Mouse (Mus musculus) T-helper 2 cell (primary cell): ENCODE data around the gene Prkd3.

Experiments
- in situ Hi-C: fragments of 300-600 bp; cut with MboI, MseI; formaldehyde crosslinking; loops from one replicate; pipeline ENCODE4 v1.15.1; 2025; ENCODE audit warnings: high pct_unique_total_duplicates

The Prkd3 gene

DNA sequence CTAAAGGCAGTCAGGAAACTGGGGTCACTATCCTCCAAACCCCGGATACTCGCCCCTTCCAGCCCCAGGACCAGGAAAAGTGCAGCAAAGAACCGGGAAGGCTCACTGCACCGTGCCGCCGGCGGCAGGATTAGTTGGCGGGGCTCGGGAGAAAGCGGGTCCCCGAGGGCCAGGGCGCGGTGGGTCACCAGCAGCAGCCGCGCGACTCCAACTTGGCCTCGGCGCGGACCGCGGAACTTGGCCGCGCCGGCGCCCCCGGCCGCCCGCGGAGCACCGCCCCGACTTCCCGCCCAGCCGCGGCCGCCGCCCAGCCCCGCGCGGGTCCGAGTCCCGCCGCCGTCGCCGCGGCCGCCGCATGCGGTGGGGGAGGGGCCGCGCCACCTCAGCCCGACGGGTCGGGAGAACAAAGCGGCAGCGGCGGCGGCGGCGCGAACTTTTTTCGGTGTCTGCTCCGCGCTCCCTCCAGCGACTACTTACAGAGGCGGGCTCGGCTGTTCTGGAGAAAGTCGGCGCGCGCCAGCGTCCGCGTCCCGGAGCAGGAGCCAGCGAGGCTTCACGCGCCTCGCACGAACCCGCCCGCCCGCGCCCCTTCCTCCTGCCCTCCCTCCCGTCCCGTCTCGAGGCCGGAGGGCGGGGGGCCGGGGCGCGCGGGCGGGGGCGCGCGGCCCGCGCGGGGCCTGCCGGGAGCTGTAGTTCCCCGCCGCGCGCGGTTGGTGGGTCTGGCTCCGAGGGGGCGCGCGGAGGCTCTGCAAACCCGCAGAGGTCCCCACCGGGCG is at the start of gene Prkd3:
Prkd3 (minus strand) TSS at position 609 of the 776 bp plus-strand sequence.
- in situ Hi-C loops: no loop called here

- in situ Hi-C loops: no loop called here
Observed at GRCm38 (mm10) chr17:79069766-79070480, 49.3 kb upstream of the Prkd3 start.

GRCm38 (mm10) chr17:79069019-79069418 is 48.4 kb upstream of the Prkd3 start:
- in situ Hi-C loops: no loop called here

- in situ Hi-C loops: no loop called here
Observed at GRCm38 (mm10) chr17:79068581-79068980, 48.0 kb upstream of the Prkd3 start.

DNA sequence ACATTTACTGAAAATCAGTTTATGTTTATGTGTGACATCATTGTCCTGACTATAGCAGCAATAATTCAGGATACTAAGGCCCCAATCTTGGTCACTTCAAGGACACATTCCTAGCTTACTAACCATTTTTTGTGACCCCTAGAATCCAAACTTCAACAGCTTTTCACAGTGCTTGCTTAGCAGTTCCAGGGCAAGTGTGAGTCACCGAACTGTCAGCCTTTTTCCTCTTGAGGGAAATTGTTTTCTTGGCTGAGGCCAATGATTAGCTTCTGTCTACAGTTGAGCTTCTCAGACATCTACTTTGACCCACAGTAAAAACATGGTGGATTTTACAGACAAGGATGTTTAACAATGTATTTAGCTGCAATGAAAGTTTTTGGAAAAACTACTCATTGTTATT is 43.6 kb upstream of the Prkd3 start:
- in situ Hi-C loops: no loop called here

DNA sequence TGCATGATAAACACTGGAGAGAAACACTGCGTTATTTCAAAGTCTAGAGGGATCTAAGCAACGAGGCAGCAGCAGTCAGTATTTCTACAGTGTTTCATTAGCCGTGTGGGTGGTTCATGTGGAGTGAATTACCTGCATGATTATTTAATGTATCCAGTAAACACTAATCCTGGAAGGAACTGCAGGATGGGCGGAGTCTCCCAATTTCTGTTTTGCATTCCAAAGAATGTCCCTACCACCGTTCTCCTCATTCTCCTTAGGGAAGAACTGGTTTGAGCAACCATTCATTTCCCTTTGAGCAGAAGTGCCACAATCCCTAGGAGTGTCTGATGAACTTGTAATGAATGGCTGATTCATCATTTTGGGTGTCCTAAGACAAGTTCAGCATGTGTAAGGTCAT is 39.6 kb upstream of the Prkd3 start:
- in situ Hi-C loops: no loop called here

- in situ Hi-C loops: no loop called here
Observed at GRCm38 (mm10) chr17:79058271-79058670, 37.7 kb upstream of the Prkd3 start.

GRCm38 (mm10) chr17:79052088-79052812 is 31.6 kb upstream of the Prkd3 start:
- in situ Hi-C loops: no loop called here

DNA sequence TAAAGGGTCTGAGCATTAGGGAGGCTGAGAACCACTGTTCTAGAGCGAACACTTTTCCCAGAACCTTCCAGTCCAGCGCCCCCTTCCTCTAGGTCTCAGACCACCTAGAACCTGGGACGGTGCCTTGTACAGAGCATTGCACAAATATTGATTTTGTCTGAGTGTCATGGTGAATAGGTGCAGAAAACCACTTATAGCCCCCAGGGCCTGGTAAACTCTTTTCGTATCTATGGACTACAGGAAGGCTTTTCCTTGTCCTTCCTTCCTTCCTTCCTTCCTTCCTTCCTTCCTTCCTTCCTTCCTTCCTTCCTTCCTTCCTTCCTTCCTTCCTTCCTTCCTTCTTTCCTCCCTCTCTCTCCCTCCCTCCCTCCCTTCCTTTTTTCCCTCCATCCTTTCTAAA is 31.0 kb upstream of the Prkd3 start, which contains the start of gene Qpct:
Qpct (plus strand) TSS at position 301 of the 400 bp plus-strand sequence.
- in situ Hi-C loops: no loop called here

DNA sequence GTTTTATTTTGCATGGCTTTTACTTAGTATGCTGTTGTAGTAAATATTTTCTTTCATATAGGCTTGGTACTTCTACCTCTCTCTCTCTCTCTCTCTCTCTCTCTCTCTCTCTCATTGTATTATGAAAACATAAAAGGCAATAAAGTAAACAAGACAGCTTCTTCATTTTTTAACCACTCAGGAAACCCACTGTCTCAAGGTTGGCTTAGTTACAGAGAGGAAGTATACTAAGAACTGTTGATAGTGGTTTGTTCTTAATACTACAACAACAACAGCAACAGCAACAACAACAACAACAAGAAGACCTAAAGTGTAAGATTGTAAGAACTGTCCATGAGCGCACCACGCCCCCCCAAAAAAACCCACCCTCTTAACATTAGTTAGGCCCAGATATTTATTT is 23.1 kb upstream of the Prkd3 start:
- in situ Hi-C loops: no loop called here

- in situ Hi-C loops: no loop called here
Observed at GRCm38 (mm10) chr17:79039660-79040059, 19.0 kb upstream of the Prkd3 start.

DNA sequence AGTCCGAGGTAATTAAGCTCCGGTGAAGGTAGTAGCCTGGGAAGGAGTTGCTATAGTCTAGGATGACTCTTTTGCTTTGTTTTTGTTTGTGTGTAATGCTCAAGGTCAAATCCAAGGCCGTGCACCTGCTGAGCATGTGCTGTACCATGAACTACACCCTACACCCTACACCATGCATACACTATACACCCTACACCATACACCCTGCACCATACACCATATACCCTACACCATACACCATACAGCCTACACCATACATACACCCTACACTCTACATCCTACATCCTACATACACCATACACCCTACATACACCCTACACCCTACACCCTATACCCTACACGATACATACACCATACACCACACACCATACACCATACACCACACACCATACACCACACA is 12.2 kb upstream of the Prkd3 start:
- in situ Hi-C loops: no loop called here

- in situ Hi-C loops: no loop called here
Observed at GRCm38 (mm10) chr17:79031569-79031968, 11.0 kb upstream of the Prkd3 start.

GRCm38 (mm10) chr17:79029226-79029625 is 8.6 kb upstream of the Prkd3 start:
- in situ Hi-C loops: no loop called here

- in situ Hi-C loops: no loop called here
Observed at GRCm38 (mm10) chr17:79024544-79024943, 3.9 kb upstream of the Prkd3 start.

- in situ Hi-C loops: no loop called here
Observed at GRCm38 (mm10) chr17:79022746-79023145, 2.1 kb upstream of the Prkd3 start.

- in situ Hi-C loops: no loop called here
Observed at GRCm38 (mm10) chr17:79020984-79021335, 344 bp upstream of the Prkd3 start.

DNA sequence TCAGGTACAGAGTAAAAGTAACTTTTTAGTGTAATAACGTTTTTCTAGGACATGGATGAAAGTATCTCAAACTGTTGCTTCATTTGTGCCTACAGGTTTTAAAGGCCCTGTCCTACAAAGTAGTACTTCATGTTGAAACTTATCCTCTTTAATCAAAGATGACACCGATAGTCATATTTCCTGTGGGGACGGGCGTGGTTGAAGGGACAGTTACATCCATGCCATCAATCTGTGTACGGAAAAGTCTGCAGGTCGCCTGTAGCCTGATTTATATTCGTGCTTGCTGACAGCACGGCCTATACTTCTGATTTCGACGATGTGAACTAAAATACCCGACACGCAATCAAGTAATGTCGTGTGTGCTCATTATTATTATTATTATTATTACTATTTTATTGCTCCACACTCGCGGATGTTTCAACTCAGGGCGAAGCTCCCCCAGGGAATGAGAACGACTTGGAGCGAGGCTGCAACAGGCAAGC is 849 bp downstream of the Prkd3 start:
- in situ Hi-C loops: loop anchor here (10.0 kb wide), 1 partner anchor 1705 kb away; the partner anchor contains the start of gene Map4k3

- in situ Hi-C loops: loop anchor here (10.0 kb wide), 1 partner anchor 1706 kb away; the partner anchor contains the start of gene Map4k3
Observed at GRCm38 (mm10) chr17:79018422-79018821, 2.2 kb downstream of the Prkd3 start.

- in situ Hi-C loops: loop anchor here (10.0 kb wide), 1 partner anchor 1709 kb away; the partner anchor contains the start of gene Map4k3
Observed at GRCm38 (mm10) chr17:79015831-79016230, 4.8 kb downstream of the Prkd3 start.

DNA sequence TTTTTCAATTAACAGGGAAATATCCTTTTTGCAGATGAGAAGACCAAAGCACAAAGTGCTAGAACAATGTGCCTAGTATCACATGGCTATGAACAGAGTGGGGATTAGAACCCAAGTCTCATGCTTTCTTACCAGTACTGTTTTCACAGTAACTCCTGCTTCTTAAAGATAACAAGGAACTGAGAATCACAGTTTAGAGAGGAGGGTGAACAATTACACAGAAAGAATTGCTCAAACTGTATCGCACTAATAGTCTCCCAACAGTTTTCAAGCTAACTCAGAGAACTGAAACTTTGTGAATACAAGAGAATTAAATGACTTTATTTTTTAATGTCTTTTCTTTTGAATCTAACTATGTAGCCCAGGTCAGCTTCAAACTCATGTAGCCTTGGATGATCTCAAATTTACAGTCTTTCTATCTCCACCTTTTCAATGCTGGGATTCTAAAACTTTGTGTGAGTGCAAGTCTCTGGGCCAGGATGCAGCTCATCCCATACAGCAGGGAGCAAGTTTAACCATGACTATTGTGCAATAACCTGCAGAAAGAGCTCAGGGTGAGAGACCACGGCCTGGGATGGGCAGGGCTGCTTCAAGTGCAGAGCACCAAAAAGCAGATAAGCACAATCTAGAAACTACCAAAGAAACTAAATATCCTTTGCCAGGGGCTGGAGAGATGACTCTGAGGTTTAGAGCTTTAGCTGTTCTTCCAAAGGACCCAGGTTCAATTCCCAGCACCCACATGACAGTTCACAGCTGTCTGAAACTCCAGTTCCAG is 5.5 kb downstream of the Prkd3 start:
- in situ Hi-C loops: loop anchor here (10.0 kb wide), 1 partner anchor 1710 kb away; the partner anchor contains the start of gene Map4k3
